Mouse (Mus musculus) left cerebral cortex, adult 8-10 months (tissue): ENCODE measurements around the gene Rnf44. TPM values are rescaled to one million over a fixed set of nuclear protein-coding genes. Genes with fewer than 3 reads are reported as not detected.

Experiments used
- DNase-seq, 2 experiments: peaks; one replicate each; pipeline ENCODE4 v3.0.0; 2022; ENCODE audit warnings: low spot score in 2 of 2
- total RNA-seq, 4 experiments: library from RNA; stranded (reverse); gene quantifications; 2 replicates each; pipeline ENCODE4 v1.2.4; 2022

The Rnf44 gene
- 100 to 1,000 TPM; 141 to 159 (median 144) TPM for total RNA-seq

GRCm38 (mm10) chr13:54693558-54694347, at the start of gene Rnf44:
TSS of gene Rnf44 (minus strand) at chr13:54693907.
- DNase-seq, result peak; percentile 91 to 99

- DNase-seq, result peak in 1 of 2 experiments; percentile 21
Observed at GRCm38 (mm10) chr13:54738213-54738601, 44.5 kb upstream of the Rnf44 start.

GRCm38 (mm10) chr13:54737488-54738212, 43.9 kb upstream of the Rnf44 start:
- DNase-seq, result no peak

- no peak for DNase-seq
Observed at GRCm38 (mm10) chr13:54736931-54737330, 43.2 kb upstream of the Rnf44 start.

- no peak for DNase-seq
Observed at GRCm38 (mm10) chr13:54726131-54726530, 32.4 kb upstream of the Rnf44 start.

- DNase-seq, result no peak
Observed at GRCm38 (mm10) chr13:54723143-54723542, 29.4 kb upstream of the Rnf44 start.

GRCm38 (mm10) chr13:54716916-54717315, 23.2 kb upstream of the Rnf44 start:
- DNase-seq, result no peak

GRCm38 (mm10) chr13:54714996-54715395, 21.3 kb upstream of the Rnf44 start:
- no peak for DNase-seq

GRCm38 (mm10) chr13:54714393-54714792, 20.7 kb upstream of the Rnf44 start:
- DNase-seq, result no peak

GRCm38 (mm10) chr13:54710866-54711265, 17.2 kb upstream of the Rnf44 start:
- no peak for DNase-seq

GRCm38 (mm10) chr13:54704890-54705289, 11.2 kb upstream of the Rnf44 start:
- DNase-seq, result no peak

- no peak for DNase-seq
Observed at GRCm38 (mm10) chr13:54702507-54702906, 8.8 kb upstream of the Rnf44 start.

GRCm38 (mm10) chr13:54701243-54701642, 7.5 kb upstream of the Rnf44 start, which contains the start of gene Cdhr2:
TSS of gene Cdhr2 (plus strand) at chr13:54701461.
- DNase-seq, result no peak

GRCm38 (mm10) chr13:54695479-54696230, 1.9 kb upstream of the Rnf44 start:
- DNase-seq, result no peak

- peak in 1 of 2 experiments; percentile 91 for DNase-seq
Observed at GRCm38 (mm10) chr13:54694348-54695060, 797 bp upstream of the Rnf44 start.

- no peak for DNase-seq
Observed at GRCm38 (mm10) chr13:54692711-54693557, 773 bp downstream of the Rnf44 start.

GRCm38 (mm10) chr13:54691737-54692136, 2.0 kb downstream of the Rnf44 start:
- no peak for DNase-seq

GRCm38 (mm10) chr13:54690151-54690740, 3.5 kb downstream of the Rnf44 start:
- no peak for DNase-seq

- peak; percentile 97 for DNase-seq
Observed at GRCm38 (mm10) chr13:54687575-54688424, 5.9 kb downstream of the Rnf44 start.
